Mouse (Mus musculus) midbrain, embryonic 15.5 days (tissue): Measurements from ENCODE around the gene Gtf3c3. TPM values are rescaled to one million over a fixed set of nuclear protein-coding genes. Genes with fewer than 3 reads are reported as not detected.
A peak's percentile ranks its signal among the peaks of the same experiment; 100 is the strongest.

Source experiments
- ATAC-seq: fragments of 200-750 bp; cut with Nextera tagmentation; replicated peaks from 2 replicates; pipeline ENCODE4 v1.8.0; 2017; ENCODE audit warnings: moderate TSS enrichment
- H3K27ac ChIP-seq: fragments of 300-500 bp; sonication (generic); 2 replicates; pipeline ENCODE4 v1.5.1; 2015; ENCODE audit warnings: mild to moderate bottlenecking, inconsistent platforms
- H3K27me3 ChIP-seq: fragments of 300-500 bp; sonication (generic); replicated peaks from 2 replicates; pipeline ENCODE4 v1.6.1; 2015; ENCODE audit warnings: inconsistent platforms
- H3K36me3 ChIP-seq: fragments of 300-500 bp; sonication (generic); replicated peaks from 2 replicates; pipeline ENCODE4 v1.6.1; 2015; ENCODE audit warnings: inconsistent platforms
- H3K4me1 ChIP-seq: fragments of 300-500 bp; sonication (generic); 2 replicates; pipeline ENCODE4 v1.6.1; 2015; ENCODE audit warnings: inconsistent platforms
- H3K4me2 ChIP-seq: fragments of 300-500 bp; sonication (generic); 2 replicates; pipeline ENCODE4 v1.6.1; 2015; ENCODE audit warnings: inconsistent platforms, mild to moderate bottlenecking, moderate library complexity
- H3K4me3 ChIP-seq: fragments of 300-500 bp; sonication (generic); 2 replicates; pipeline ENCODE4 v1.5.1; 2015; ENCODE audit warnings: mild to moderate bottlenecking, inconsistent platforms
- H3K9ac ChIP-seq: fragments of 300-500 bp; sonication (generic); 2 replicates; pipeline ENCODE4 v1.6.1; 2015; ENCODE audit warnings: mild to moderate bottlenecking, inconsistent platforms
- H3K9me3 ChIP-seq: fragments of 300-500 bp; sonication (generic); 2 replicates; pipeline ENCODE4 v1.6.1; 2016; ENCODE audit warnings: inconsistent platforms
- WGBS: fragments of 180-500 bp; shearing (Covaris S2); methylation state at CpG from one replicate; pipeline ENCODE4 v1.1.7; 2015; ENCODE audit warnings: mixed read lengths; 5-methylcytosine and 5-hydroxymethylcytosine counted together
- polyA plus RNA-seq: library from polyadenylated mRNA; unstranded; fragments of >200 nt; fragmentation: Nextera tagmentation; extraction: Ambion mirVana; gene quantifications from 2 replicates; pipeline ENCODE4 v1.2.1, GENCODE M21; 2015

The Gtf3c3 gene
- polyA plus RNA-seq, 1 experiment from 2014 or later = 23.2 TPM

DNA sequence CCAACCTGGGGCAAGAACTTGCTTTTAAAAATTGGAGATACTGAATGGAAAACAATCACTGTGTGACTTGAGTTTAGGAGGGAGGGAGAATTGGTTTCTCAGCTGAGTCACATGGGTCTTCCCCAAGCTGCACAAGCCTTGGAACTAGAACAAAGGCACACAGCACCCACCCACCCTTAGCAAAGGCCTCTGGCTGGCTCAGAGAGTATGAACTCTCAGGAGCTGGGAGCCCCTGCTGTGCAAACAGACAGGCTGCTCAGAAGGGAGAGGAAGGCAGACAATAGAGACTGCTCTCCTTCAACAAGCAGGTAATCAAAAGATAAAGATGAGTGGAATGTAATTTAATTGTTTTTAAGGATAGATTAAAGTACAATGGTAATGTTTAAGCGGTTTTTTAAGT is 54.5 kb downstream of the Gtf3c3 start:
- Histone ChIP-seq H3K4me3 (no peak overlapping the region), H3K4me1 (no peaks in the 10 kb centered on the region), H3K4me2 (no peak overlapping the region), H3K9me3 (no peaks in the 10 kb centered on the region), H3K36me3 (no peaks in the 10 kb centered on the region), H3K9ac (no peak overlapping the region), H3K27ac (no peak overlapping the region), H3K27me3 (no peaks in the 10 kb centered on the region)
- WGBS = 20% methylated on average over 1 of the region's 1 CpGs
- no peak for ATAC-seq

DNA sequence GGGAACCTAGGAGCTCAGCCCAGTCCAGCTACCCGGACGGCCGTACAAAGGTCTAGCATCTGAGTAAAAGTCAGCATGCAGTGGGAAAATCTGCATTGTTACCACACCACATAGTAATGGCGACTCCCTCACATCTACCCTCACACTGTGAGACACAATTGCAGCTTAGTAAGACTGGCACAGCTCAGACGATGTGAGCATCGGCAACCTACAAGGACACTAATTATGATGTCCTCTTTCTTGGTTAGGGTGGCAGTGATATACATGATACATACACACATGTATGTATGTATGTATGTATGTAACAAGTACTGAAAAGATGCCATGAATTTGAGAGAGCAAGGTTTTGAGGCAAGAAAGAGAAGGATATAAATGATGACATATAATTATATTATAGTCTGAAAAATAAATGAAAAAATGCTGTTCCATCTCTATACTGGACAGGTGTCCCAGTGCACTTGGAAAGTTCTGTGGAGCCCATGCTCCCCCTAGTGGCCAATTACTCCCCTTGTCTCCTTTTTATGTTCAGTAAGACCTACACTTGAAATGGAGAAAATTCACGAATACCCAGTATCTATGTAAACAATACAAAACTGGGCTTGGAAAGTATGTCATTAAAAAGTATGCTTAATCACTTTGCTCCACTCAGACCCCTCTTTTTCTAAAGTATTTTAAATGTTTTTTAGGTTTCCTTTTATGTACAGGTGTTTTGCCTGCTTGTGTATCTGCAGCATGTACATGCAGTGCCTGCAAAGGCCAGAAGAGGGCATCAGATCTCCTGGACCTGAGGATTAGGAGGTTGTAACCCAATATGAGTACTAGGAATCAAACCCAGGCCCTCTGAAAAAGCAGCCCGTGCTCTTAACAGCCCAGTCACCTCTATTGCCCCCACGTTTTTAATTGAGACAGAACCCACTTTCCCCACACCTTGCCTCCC is 57.5 kb downstream of the Gtf3c3 start:
- Histone ChIP-seq H3K9ac (no peak overlapping the region), H3K9me3 (no peaks in the 10 kb centered on the region), H3K4me3 (no peak overlapping the region), H3K4me1 (no peaks in the 10 kb centered on the region), H3K36me3 (no peaks in the 10 kb centered on the region), H3K4me2 (no peak overlapping the region), H3K27me3 (no peaks in the 10 kb centered on the region), H3K27ac (no peak overlapping the region)
- ATAC-seq = peak; percentile 84
- WGBS = 91% methylated on average over 9 of the region's 9 CpGs

- ATAC-seq = no peak
- Histone ChIP-seq H3K4me1 (no peaks in the 10 kb centered on the region), H3K27me3 (no peaks in the 10 kb centered on the region), H3K9me3 (no peaks in the 10 kb centered on the region), H3K9ac (no peak overlapping the region), H3K27ac (no peak overlapping the region), H3K36me3 (no peaks in the 10 kb centered on the region), H3K4me2 (no peak overlapping the region), H3K4me3 (no peak overlapping the region)
These were observed 61.2 kb downstream of the Gtf3c3 start for GRCm38 (mm10) chr1:54377506-54378051.

DNA sequence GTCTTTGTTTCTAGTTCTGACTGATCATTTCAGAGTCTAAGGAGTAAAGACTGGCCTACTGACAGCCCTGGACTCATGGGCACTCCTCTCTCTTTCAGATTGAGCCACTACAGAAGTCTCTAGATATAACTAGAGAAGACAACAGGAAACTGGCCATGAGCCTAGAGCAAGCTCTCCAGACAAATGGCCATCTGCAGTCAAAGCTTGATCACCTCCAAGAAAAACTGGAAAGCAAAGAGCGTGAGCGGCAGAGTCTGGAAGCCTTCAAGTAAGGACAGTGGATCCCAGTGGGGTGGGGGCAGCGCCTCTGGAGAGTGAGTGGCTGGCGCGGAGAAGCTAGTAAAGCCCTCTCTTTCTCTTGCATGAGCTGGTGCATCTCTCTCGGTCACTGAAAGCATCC is 82.2 kb downstream of the Gtf3c3 start:
- no peak for ATAC-seq
- Histone ChIP-seq H3K9me3 (no peaks in the 10 kb centered on the region), H3K9ac (no peak overlapping the region), H3K27me3 (no peaks in the 10 kb centered on the region), H3K36me3 (no peaks in the 10 kb centered on the region), H3K4me3 (no peak overlapping the region), H3K4me2 (no peak overlapping the region), H3K27ac (no peak overlapping the region), H3K4me1 (no peaks in the 10 kb centered on the region)
- WGBS = 89% methylated on average over 6 of the region's 6 CpGs

DNA sequence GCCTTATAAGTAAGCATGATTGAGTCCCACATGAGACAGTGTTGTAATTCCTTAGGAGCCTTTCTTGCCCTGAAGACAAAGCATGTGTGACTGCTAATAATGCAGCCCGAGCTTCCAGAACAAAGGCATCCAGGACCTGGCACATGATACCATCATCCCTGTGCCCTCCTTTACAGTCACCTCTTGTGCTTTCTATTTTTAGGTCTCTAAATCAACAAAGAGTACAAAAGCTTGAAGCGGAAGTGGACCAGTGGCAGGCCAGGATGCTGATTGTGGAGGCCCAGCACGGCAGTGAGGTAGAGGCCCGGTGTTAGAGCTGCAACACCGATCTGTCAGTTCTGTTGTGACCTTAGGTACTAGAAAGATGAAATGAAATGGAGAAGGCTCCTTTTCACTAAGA is 83.3 kb downstream of the Gtf3c3 start:
- no peak overlapping the region for H3K27ac ChIP-seq
- H3K9ac ChIP-seq = no peak overlapping the region
- no peaks in the 10 kb centered on the region for H3K9me3 ChIP-seq
- H3K4me3 ChIP-seq = no peak overlapping the region
- ATAC-seq = no peak
- 80% methylated on average over 5 of the region's 5 CpGs for WGBS
- H3K4me1 ChIP-seq = no peaks in the 10 kb centered on the region
- no peaks in the 10 kb centered on the region for H3K36me3 ChIP-seq
- H3K4me2 ChIP-seq = no peak overlapping the region
- no peaks in the 10 kb centered on the region for H3K27me3 ChIP-seq

DNA sequence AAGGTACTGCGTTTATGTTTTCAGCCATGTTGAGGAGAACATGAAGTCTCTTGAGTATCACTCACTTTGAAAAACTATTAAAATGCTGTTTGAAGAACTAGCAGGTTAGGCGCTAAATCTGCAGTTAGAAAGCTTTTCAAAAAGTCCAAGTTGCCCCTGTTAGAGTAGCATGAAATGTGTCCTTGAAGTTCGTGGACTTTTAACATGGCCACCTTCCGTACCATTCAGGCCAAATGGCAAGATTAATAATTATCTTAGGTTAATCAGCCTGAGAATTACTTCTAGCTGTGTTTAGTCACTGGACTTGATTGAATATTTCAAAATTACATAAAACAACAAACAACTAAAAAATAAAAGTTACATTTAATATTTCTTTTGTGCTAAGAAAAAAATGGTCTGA is 84.0 kb downstream of the Gtf3c3 start:
- WGBS = 94% methylated on average over 4 of the region's 4 CpGs
- H3K4me3 ChIP-seq = no peak overlapping the region
- no peaks in the 10 kb centered on the region for H3K9me3 ChIP-seq
- no peak overlapping the region for H3K9ac ChIP-seq
- no peak overlapping the region for H3K27ac ChIP-seq
- no peaks in the 10 kb centered on the region for H3K4me1 ChIP-seq
- no peak overlapping the region for H3K4me2 ChIP-seq
- H3K36me3 ChIP-seq = no peaks in the 10 kb centered on the region
- no peaks in the 10 kb centered on the region for H3K27me3 ChIP-seq
- no peak for ATAC-seq

Other genes with a start within 250 kb of the Gtf3c3 start
- gene Hecw2, start 243.8 kb downstream of the Gtf3c3 start, polyA plus RNA-seq = 7.7 and 8.1 TPM in 2 replicates
- 0.09 and 0.14 TPM in 2 replicates for gene Ccdc150, start 188.3 kb downstream of the Gtf3c3 start, polyA plus RNA-seq
- 29.5 and 33.6 TPM in 2 replicates for gene Pgap1, start 118.7 kb upstream of the Gtf3c3 start, polyA plus RNA-seq